Mouse (Mus musculus): ENCODE data around the gene Vmn1r222. TPM values are rescaled to one million over a fixed set of nuclear protein-coding genes. Genes with fewer than 3 reads are reported as not detected.
"Not testable (repeated sequence)": the region's sequence is repeated elsewhere in the genome, so short reads cannot be mapped to it uniquely, and the experiment has no call there.

Vmn1r222 gene
- polyA plus RNA-seq, 1 experiment from 2014 or later: not detected

- not testable (repeated sequence) for H3K27me3 ChIP-seq (ENCODE audit: control insufficient read depth, insufficient read depth, low read depth, low read length); H3K9ac ChIP-seq (ENCODE audit: low read depth, low read length); H3K4me1 ChIP-seq (ENCODE audit: control insufficient read depth, low read depth, low read length); H3K36me3 ChIP-seq (ENCODE audit: control insufficient read depth, insufficient read depth); H3K4me3 ChIP-seq (ENCODE audit: low read depth, low read length); H3K9me3 ChIP-seq (replicated peaks; ENCODE audit: control insufficient read depth, low read length); H3K27ac ChIP-seq (ENCODE audit: low read length); ATAC-seq (ENCODE audit: low read depth); H3K4me2 ChIP-seq (ENCODE audit: low read depth, low read length)
- WGBS (ENCODE audit: insufficient replicate concordance): 55% methylated on average over 1 of the region's 1 CpGs
These were observed 11.1 kb upstream of the Vmn1r222 start, which contains the start of gene Vmn1r223 for GRCm38 (mm10) chr13:23246834-23247233. Gene Vmn1r223, plus strand, starts transcription at chr13:23247134.

- H3K27me3 ChIP-seq (ENCODE audit: control insufficient read depth, insufficient read depth, low read depth, low read length); H3K4me2 ChIP-seq (ENCODE audit: low read depth, low read length); H3K9me3 ChIP-seq (replicated peaks; ENCODE audit: control insufficient read depth, low read length); H3K36me3 ChIP-seq (ENCODE audit: control insufficient read depth, insufficient read depth); H3K4me3 ChIP-seq (ENCODE audit: low read depth, low read length); H3K27ac ChIP-seq (ENCODE audit: low read length); H3K9ac ChIP-seq (ENCODE audit: low read depth, low read length); H3K4me1 ChIP-seq (ENCODE audit: control insufficient read depth, low read depth, low read length); ATAC-seq (ENCODE audit: low read depth): not testable (repeated sequence)
- WGBS (ENCODE audit: insufficient replicate concordance): 58% methylated on average over 2 of the region's 2 CpGs
These were observed 21.9 kb downstream of the Vmn1r222 start, which contains the start of gene Vmn1r221 for GRCm38 (mm10) chr13:23213827-23214226. Gene Vmn1r221, plus strand, starts transcription at chr13:23214127.

- 33% methylated on average over 1 of the region's 1 CpGs for WGBS (ENCODE audit: insufficient replicate concordance)
- not testable (repeated sequence) for H3K4me3 ChIP-seq (ENCODE audit: low read depth, low read length); H3K9ac ChIP-seq (ENCODE audit: low read depth, low read length); H3K27ac ChIP-seq (ENCODE audit: low read length); H3K27me3 ChIP-seq (ENCODE audit: control insufficient read depth, insufficient read depth, low read depth, low read length); H3K36me3 ChIP-seq (ENCODE audit: control insufficient read depth, insufficient read depth); ATAC-seq (ENCODE audit: low read depth); H3K9me3 ChIP-seq (replicated peaks; ENCODE audit: control insufficient read depth, low read length); H3K4me2 ChIP-seq (ENCODE audit: low read depth, low read length); H3K4me1 ChIP-seq (ENCODE audit: control insufficient read depth, low read depth, low read length)
These were observed 31.9 kb downstream of the Vmn1r222 start for GRCm38 (mm10) chr13:23203885-23204284.

- ATAC-seq (ENCODE audit: low read depth): no peak
- H3K36me3 ChIP-seq (ENCODE audit: control insufficient read depth, insufficient read depth): no peaks in the 10 kb centered on the region
- no peak within 1 kb of the TSS for H3K27ac ChIP-seq (ENCODE audit: low read length)
- no peaks in the 10 kb centered on the region for H3K9me3 ChIP-seq (replicated peaks; ENCODE audit: control insufficient read depth, low read length)
- 59% methylated on average over 2 of the region's 2 CpGs for WGBS (ENCODE audit: insufficient replicate concordance)
- H3K27me3 ChIP-seq (ENCODE audit: control insufficient read depth, insufficient read depth, low read depth, low read length): no peaks in the 10 kb centered on the region
- no peak within 1 kb of the TSS for H3K4me3 ChIP-seq (ENCODE audit: low read depth, low read length)
- H3K9ac ChIP-seq (ENCODE audit: low read depth, low read length): no peak within 1 kb of the TSS
- H3K4me2 ChIP-seq (ENCODE audit: low read depth, low read length): no peak within 1 kb of the TSS
- H3K4me1 ChIP-seq (ENCODE audit: control insufficient read depth, low read depth, low read length): no peaks in the 10 kb centered on the region
These were observed 47.9 kb downstream of the Vmn1r222 start, which contains the start of gene Vmn1r220 for GRCm38 (mm10) chr13:23187875-23188274. Gene Vmn1r220, minus strand, starts transcription at chr13:23187975.

Other genes with a start within 250 kb of the Vmn1r222 start
- gene Vmn1r213, start 228.3 kb downstream of the Vmn1r222 start, polyA plus RNA-seq (2015; fragmentation: Nextera tagmentation; extraction: Ambion mirVana): not detected in 2 replicates
- not detected in 2 replicates for gene Vmn1r214, start 205.5 kb downstream of the Vmn1r222 start, polyA plus RNA-seq (2015; fragmentation: Nextera tagmentation; extraction: Ambion mirVana)
- gene Vmn1r215, start 167.9 kb downstream of the Vmn1r222 start, polyA plus RNA-seq (2015; fragmentation: Nextera tagmentation; extraction: Ambion mirVana): not detected in 2 replicates
- not detected in 2 replicates for gene Vmn1r217, start 117.7 kb downstream of the Vmn1r222 start, polyA plus RNA-seq (2015; fragmentation: Nextera tagmentation; extraction: Ambion mirVana)
- not detected in 2 replicates for gene Vmn1r218, start 102.8 kb downstream of the Vmn1r222 start, polyA plus RNA-seq (2015; fragmentation: Nextera tagmentation; extraction: Ambion mirVana)
- not detected in 2 replicates for gene Vmn1r219, start 76.6 kb downstream of the Vmn1r222 start, polyA plus RNA-seq (2015; fragmentation: Nextera tagmentation; extraction: Ambion mirVana)
- gene Vmn1r220, start 48.0 kb downstream of the Vmn1r222 start, polyA plus RNA-seq (2015; fragmentation: Nextera tagmentation; extraction: Ambion mirVana): not detected in 2 replicates
- gene Vmn1r221, start 21.8 kb downstream of the Vmn1r222 start, polyA plus RNA-seq (2015; fragmentation: Nextera tagmentation; extraction: Ambion mirVana): not detected in 2 replicates
- gene Vmn1r223, start 11.2 kb upstream of the Vmn1r222 start, polyA plus RNA-seq (2015; fragmentation: Nextera tagmentation; extraction: Ambion mirVana): not detected in 2 replicates
- gene Zfp322a, start 133.3 kb upstream of the Vmn1r222 start, polyA plus RNA-seq (2015; fragmentation: Nextera tagmentation; extraction: Ambion mirVana): 12.0 and 13.1 TPM in 2 replicates
- gene Abt1, start 187.9 kb upstream of the Vmn1r222 start, polyA plus RNA-seq (2015; fragmentation: Nextera tagmentation; extraction: Ambion mirVana): 4.5 TPM in 2 replicates
- gene Btn1a1, start 230.0 kb upstream of the Vmn1r222 start, polyA plus RNA-seq (2015; fragmentation: Nextera tagmentation; extraction: Ambion mirVana): 1.9 and 2.0 TPM in 2 replicates

Data from liver, embryonic 16.5 days (tissue).